Mouse (Mus musculus): ENCODE measurements at regions not wholly inside any gene's neighbourhood (a gene's known extent, or its start where the extent isn't known, plus 50 kb on each side); places are given as distances from the start of the nearest gene placed in this dataset.

GRCm38 (mm10) chr5:118818294-118818693 lies 257.8 kb downstream of the Med13l start:
- no peak for TF ChIP-seq POLR2A (IDR thresholded peaks at IDR 0.05; ENCODE audit: insufficient read length, low read depth)
- no peak for TF ChIP-seq POLR2AphosphoS2 (IDR thresholded peaks at IDR 0.05; ENCODE audit: insufficient read length, low read depth)
- no peak for TF ChIP-seq E2F4 (IDR thresholded peaks at IDR 0.05; ENCODE audit: insufficient read depth)
